Mouse (Mus musculus): ENCODE data around the gene Gm21854.
"Not testable (repeated sequence)": the region's sequence is repeated elsewhere in the genome, so short reads cannot be mapped to it uniquely, and the experiment has no call there.

Gene Gm21854

DNA sequence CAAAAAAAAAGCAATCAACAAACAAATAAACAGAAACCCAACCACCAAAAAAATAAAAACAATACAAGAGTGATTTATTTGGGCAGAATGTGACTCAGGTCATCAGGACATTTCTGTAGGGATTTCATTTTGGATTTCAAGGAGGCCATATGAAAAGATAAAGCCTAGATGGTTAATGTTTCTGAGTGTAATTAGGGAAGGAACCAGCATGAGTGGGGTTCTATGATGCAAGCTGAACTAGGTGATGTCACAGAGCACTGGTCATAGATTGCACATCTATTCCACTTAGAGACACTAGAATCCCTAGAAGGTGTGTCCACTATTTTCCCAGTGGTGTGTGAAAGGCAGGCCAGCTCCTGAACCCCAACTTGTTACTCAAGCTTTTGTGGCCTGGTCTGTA lies at the start of gene Gm21854:
TSS of gene Gm21854 (plus strand) at position 301 of the 400 bp plus-strand sequence.
- DNase-seq = not testable (repeated sequence)
